Mouse (Mus musculus): ENCODE measurements around the gene Cdkn2aipnl.

The Cdkn2aipnl gene

GRCm38 (mm10) chr11:52005586-52005985 is 38.1 kb downstream of the Cdkn2aipnl start:
- no peak for DNase-seq (ENCODE audit: low spot score)

GRCm38 (mm10) chr11:52011011-52011410 is 43.5 kb downstream of the Cdkn2aipnl start:
- DNase-seq (ENCODE audit: low spot score), result no peak

- DNase-seq (ENCODE audit: low spot score), result no peak
Observed at GRCm38 (mm10) chr11:52011541-52011940, 44.1 kb downstream of the Cdkn2aipnl start.

- DNase-seq (ENCODE audit: low spot score), result no peak
Observed at GRCm38 (mm10) chr11:52018217-52018616, 50.8 kb downstream of the Cdkn2aipnl start.

Data from ovary, postnatal 36 days (tissue).